Mouse (Mus musculus) kidney, postnatal 0 days (tissue): ENCODE measurements around the gene Tmem150b. TPM values are rescaled to one million over a fixed set of nuclear protein-coding genes. Genes with fewer than 3 reads are reported as not detected.

Experiments
- ATAC-seq: fragments of 200-750 bp; cut with Nextera tagmentation; replicated peaks from 2 replicates; pipeline ENCODE4 v1.8.0; 2017; ENCODE audit warnings: low read depth, moderate number of reproducible peaks, moderate TSS enrichment, moderate library complexity; ENCODE audit not compliant: low FRiP score
- DNase-seq: peaks from one replicate; pipeline ENCODE4 v3.0.0-alpha.2; 2016; ENCODE audit warnings: low spot score
- H3K27ac ChIP-seq: fragments of 300-500 bp; sonication (generic); 2 replicates; pipeline ENCODE4 v1.5.1; 2014; ENCODE audit warnings: mild to moderate bottlenecking
- H3K27me3 ChIP-seq: fragments of 300-500 bp; sonication (generic); 2 replicates; pipeline ENCODE4 v1.6.1; 2014; ENCODE audit warnings: low read length, mixed read lengths; ENCODE audit not compliant: insufficient read depth
- H3K36me3 ChIP-seq: fragments of 300-500 bp; sonication (generic); 2 replicates; pipeline ENCODE4 v1.6.1; 2014; ENCODE audit warnings: low read length, mixed read lengths; ENCODE audit not compliant: insufficient read depth
- H3K4me1 ChIP-seq: fragments of 300-500 bp; sonication (generic); replicated peaks from 2 replicates; pipeline ENCODE4 v1.6.1; 2014; ENCODE audit warnings: antibody characterized with exemption, low read length, mixed read lengths; ENCODE audit not compliant: insufficient read depth
- H3K4me2 ChIP-seq: fragments of 300-500 bp; sonication (generic); 2 replicates; pipeline ENCODE4 v1.6.1; 2014; ENCODE audit warnings: mild to moderate bottlenecking, low read length, moderate library complexity, mixed read lengths
- H3K4me3 ChIP-seq: fragments of 300-500 bp; sonication (generic); replicated peaks from 2 replicates; pipeline ENCODE4 v1.5.1; 2014; ENCODE audit warnings: low read depth, low read length
- H3K9ac ChIP-seq: fragments of 300-500 bp; sonication (generic); 2 replicates; pipeline ENCODE4 v1.6.1; 2014; ENCODE audit warnings: low read depth, low read length
- H3K9me3 ChIP-seq: fragments of 300-500 bp; sonication (generic); replicated peaks from 2 replicates; pipeline ENCODE4 v1.6.1; 2016; ENCODE audit warnings: low read length, inconsistent platforms, mixed read lengths
- CTCF ChIP-seq: IDR thresholded peaks from 2 replicates; pipeline ENCODE4 v1.5.1; 2016; ENCODE audit warnings: antibody characterized with exemption, low read depth, mild to moderate bottlenecking, moderate library complexity
- WGBS: fragments of 180-500 bp; shearing (Covaris S2); extraction: QIAGEN DNeasy Blood & Tissue Kit; methylation state at CpG from one replicate; pipeline ENCODE4 v1.1.7; 2014; 5-methylcytosine and 5-hydroxymethylcytosine counted together
- polyA plus RNA-seq: library from polyadenylated mRNA; unstranded; fragments of >200 nt; fragmentation: Nextera tagmentation; extraction: Ambion mirVana; gene quantifications from 2 replicates; pipeline ENCODE4 v1.2.1, GENCODE M21; 2015

Gene Tmem150b
- polyA plus RNA-seq, 1 experiment from 2014 or later: 0.12 TPM

DNA sequence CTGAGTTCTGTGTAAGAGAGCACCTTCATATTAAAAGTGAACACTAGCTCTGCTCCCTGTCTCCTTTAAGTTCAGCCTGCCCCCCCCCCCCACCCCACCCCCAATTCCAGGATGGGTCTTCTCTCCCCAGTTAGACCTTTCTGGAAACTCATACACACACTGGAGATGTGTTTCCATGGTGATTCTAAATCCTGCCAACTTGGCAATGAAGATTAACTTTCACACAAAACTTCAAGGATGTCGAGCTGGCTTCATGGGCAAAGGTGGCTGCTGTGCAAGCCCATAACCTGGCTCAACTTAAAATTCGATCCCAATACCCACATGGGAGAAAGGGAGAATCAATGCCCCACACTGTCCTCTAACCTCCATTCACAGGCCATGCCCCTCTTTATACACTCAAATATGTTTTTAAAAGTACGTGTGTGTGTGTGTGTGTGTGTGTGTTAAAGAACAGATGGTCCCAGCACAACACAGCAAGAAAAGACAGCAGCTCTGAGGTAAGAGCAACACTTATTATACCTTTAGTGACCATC lies 65.1 kb downstream of the Tmem150b start:
- DNase-seq: no peak
- Histone ChIP-seq H3K9ac (peak overlapping the region; percentile 95; the same call in 1 of the 2 replicates), H3K4me3 (peak overlapping the region; percentile 80), H3K9me3 (no peaks in the 10 kb centered on the region), H3K4me1 (peaks cover 20% of the 10 kb centered on the region; the same call in 1 of the 2 replicates), H3K27me3 (no peaks in the 10 kb centered on the region), H3K4me2 (peak overlapping the region; percentile 91), H3K36me3 (peaks cover 11% of the 10 kb centered on the region; the same call in 1 of the 2 replicates), H3K27ac (no peak overlapping the region)
- TF ChIP-seq CTCF: no peak
- 58% methylated on average over 3 of the region's 3 CpGs for WGBS
- no peak for ATAC-seq

GRCm38 (mm10) chr7:4658912-4659551 lies 66.0 kb downstream of the Tmem150b start, which contains the start of gene Ppp6r1:
Ppp6r1 (minus strand) TSS chr7:4659019.
- H3K4me1 ChIP-seq: peaks cover 27% of the 10 kb centered on the region; the same call in 1 of the 2 replicates
- peak; percentile 64 for TF ChIP-seq CTCF

DNA sequence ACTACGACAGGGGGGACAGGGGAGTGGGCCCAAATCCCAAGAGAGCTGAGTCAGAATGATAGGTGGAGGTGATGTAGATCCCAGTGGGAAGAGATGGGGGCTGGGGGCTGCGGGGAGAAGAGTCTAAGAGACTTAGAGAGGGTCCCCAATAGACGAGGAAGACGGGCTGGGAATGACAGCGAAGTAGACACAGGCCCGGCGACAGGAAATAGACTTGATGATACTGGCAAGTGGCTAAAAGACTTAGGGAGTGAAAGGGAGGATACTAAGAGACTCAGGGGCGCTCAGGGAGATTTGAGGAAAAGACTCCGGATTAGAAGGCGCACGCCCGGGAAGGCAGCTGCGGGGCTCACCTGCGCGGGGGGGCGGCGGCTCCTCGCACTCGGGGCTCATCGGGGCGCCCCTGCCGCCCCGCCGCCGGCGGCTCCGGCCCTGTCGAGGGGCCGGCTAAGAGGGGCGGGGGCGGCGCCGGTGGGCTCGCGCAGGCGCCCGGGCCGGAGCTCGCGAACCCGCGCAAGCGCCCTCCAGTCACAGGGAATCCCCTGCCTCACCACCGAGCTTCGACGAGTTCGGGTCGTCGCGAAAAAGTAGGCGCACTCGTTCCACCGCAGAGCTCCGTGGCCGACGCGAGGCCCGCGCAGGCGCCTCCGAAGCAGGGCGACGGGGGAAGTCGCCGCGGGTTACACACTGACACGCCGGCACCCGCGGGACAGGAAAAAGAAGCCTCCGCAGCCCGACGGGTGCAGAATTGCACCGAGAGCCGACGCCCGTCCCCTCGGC lies 66.7 kb downstream of the Tmem150b start:
- peak; percentile 55 for ATAC-seq
- Histone ChIP-seq H3K4me1 (peaks cover 30% of the 10 kb centered on the region; the same call in 1 of the 2 replicates), H3K9ac (peak overlapping the region; percentile 95), H3K4me3 (peak overlapping the region; percentile 80), H3K27ac (peak overlapping the region; percentile 96), H3K27me3 (no peaks in the 10 kb centered on the region), H3K36me3 (0 out of 2 replicates have a peak, but pooled peaks cover 3% of the 10 kb centered on the region), H3K4me2 (peak overlapping the region; percentile 91), H3K9me3 (no peaks in the 10 kb centered on the region)
- WGBS: under 1% methylated on average over 55 of the region's 78 CpGs
- peak; percentile 54 for DNase-seq
- TF ChIP-seq CTCF: no peak

More at GRCm38 (mm10) chr7:4658912-4659551, 66.0 kb downstream of the Tmem150b start, which contains the start of gene Ppp6r1:
- Histone ChIP-seq H3K36me3 (peaks cover 4% of the 10 kb centered on the region; the same call in 1 of the 2 replicates), H3K9ac (peak within 1 kb of the TSS; percentile 95), H3K4me3 (peak within 1 kb of the TSS; percentile 80), H3K27ac (peak within 1 kb of the TSS; percentile 96), H3K27me3 (no peaks in the 10 kb centered on the region), H3K9me3 (no peaks in the 10 kb centered on the region), H3K4me2 (peak within 1 kb of the TSS; percentile 91)
- WGBS: under 1% methylated on average over 54 of the region's 54 CpGs
- peak; percentile 97 for ATAC-seq
- DNase-seq: peak; percentile 98

DNA sequence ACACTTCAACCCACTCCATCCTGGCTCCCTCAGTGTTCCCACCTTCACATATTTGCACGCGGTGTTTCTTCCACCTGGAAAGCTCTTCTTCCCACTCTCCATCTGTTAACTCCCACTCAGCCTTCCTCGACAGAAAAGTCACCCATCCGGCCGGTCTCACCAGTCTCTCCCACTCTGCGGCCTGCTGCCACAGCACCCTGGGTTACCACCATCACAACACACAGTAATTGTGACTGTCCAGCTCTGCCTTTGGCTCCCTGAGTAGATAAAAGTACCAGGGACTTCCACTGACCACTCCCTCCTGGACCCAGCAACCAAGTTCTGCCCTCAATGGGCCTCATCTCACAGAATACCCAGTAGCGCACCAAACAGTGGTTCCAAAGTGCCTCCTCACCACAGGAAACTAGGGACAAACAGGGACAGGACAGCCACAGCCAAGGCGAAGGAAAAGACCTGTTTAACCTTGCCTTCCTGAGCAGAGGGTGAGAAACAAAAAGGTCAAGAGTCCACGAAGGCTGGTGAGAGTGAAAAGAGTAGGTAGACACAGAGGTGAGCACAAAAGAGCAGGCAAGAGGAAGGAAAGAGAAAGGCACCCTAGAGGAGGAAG lies 67.4 kb downstream of the Tmem150b start:
- Histone ChIP-seq H3K36me3 (0 out of 2 replicates have a peak, but pooled peaks cover 3% of the 10 kb centered on the region), H3K27ac (peak overlapping the region; percentile 96), H3K9ac (peak overlapping the region; percentile 95), H3K4me3 (peak overlapping the region; percentile 80), H3K4me2 (peak overlapping the region; percentile 91), H3K27me3 (no peaks in the 10 kb centered on the region), H3K4me1 (peaks cover 30% of the 10 kb centered on the region; the same call in 1 of the 2 replicates), H3K9me3 (no peaks in the 10 kb centered on the region)
- DNase-seq: peak; percentile 9
- TF ChIP-seq CTCF: no peak
- 21% methylated on average over 9 of the region's 9 CpGs for WGBS
- no peak for ATAC-seq

Other genes starting within 250 kb of the Tmem150b start
- 31.3 and 33.8 TPM in 2 replicates for gene Ppp1r12c, start 223.6 kb downstream of the Tmem150b start, polyA plus RNA-seq
- gene Tnnt1, start 208.9 kb downstream of the Tmem150b start, polyA plus RNA-seq: 10.8 and 15.2 TPM in 2 replicates
- 5.6 and 6.3 TPM in 2 replicates for gene Tnni3, start 201.0 kb downstream of the Tmem150b start, polyA plus RNA-seq
- gene Dnaaf3, start 192.8 kb downstream of the Tmem150b start, polyA plus RNA-seq: 2.0 and 2.5 TPM in 2 replicates
- gene Syt5, start 177.7 kb downstream of the Tmem150b start, polyA plus RNA-seq: 6.4 and 6.6 TPM in 2 replicates
- gene Ptprh, start 121.2 kb downstream of the Tmem150b start, polyA plus RNA-seq: 0.13 and 0.31 TPM in 2 replicates
- 0.56 and 0.80 TPM in 2 replicates for gene Tmem86b, start 93.8 kb downstream of the Tmem150b start, polyA plus RNA-seq
- gene Ppp6r1, start 66.2 kb downstream of the Tmem150b start, polyA plus RNA-seq: 4.8 and 5.1 TPM in 2 replicates
- gene Hspbp1, start 40.2 kb downstream of the Tmem150b start, polyA plus RNA-seq: 99.7 and 99.9 TPM in 2 replicates
- gene Brsk1, start 34.6 kb downstream of the Tmem150b start, polyA plus RNA-seq: 0.71 and 0.78 TPM in 2 replicates
- 61.2 and 64.8 TPM in 2 replicates for gene Kmt5c, start 14.9 kb upstream of the Tmem150b start, polyA plus RNA-seq
- 70.7 and 84.0 TPM in 2 replicates for gene Cox6b2, start 27.8 kb upstream of the Tmem150b start, polyA plus RNA-seq
- gene Fam71e2, start 46.1 kb upstream of the Tmem150b start, polyA plus RNA-seq: not detected in 2 replicates
- gene Il11, start 57.6 kb upstream of the Tmem150b start, polyA plus RNA-seq: 0.14 and 0.20 TPM in 2 replicates
- gene Tmem190, start 57.7 kb upstream of the Tmem150b start, polyA plus RNA-seq: 0.70 TPM in 1 of 2 replicates, not detected in the other
- gene Tmem238, start 64.4 kb upstream of the Tmem150b start, polyA plus RNA-seq: 35.9 and 40.4 TPM in 2 replicates
- 453 and 480 TPM in 2 replicates for gene Rpl28, start 67.6 kb upstream of the Tmem150b start, polyA plus RNA-seq
- gene Ube2s, start 87.3 kb upstream of the Tmem150b start, polyA plus RNA-seq: 198 and 203 TPM in 2 replicates
- gene Shisa7, start 119.4 kb upstream of the Tmem150b start, polyA plus RNA-seq: 0.62 and 0.67 TPM in 2 replicates
- 11.0 and 12.4 TPM in 2 replicates for gene Isoc2b, start 145.0 kb upstream of the Tmem150b start, polyA plus RNA-seq
- gene Isoc2a, start 151.9 kb upstream of the Tmem150b start, polyA plus RNA-seq: 0.72 and 0.77 TPM in 2 replicates
- not detected in 2 replicates for gene Gm36210, start 181.3 kb upstream of the Tmem150b start, polyA plus RNA-seq
- gene Zfp628, start 190.0 kb upstream of the Tmem150b start, polyA plus RNA-seq: 3.5 and 3.9 TPM in 2 replicates
- gene Nat14, start 196.8 kb upstream of the Tmem150b start, polyA plus RNA-seq: 2.1 and 2.6 TPM in 2 replicates
- 0.91 and 1.1 TPM in 2 replicates for gene Ssc5d, start 200.5 kb upstream of the Tmem150b start, polyA plus RNA-seq
- 0.12 and 0.13 TPM in 2 replicates for gene Sbk2, start 239.2 kb upstream of the Tmem150b start, polyA plus RNA-seq
- gene Sbk3, start 245.9 kb upstream of the Tmem150b start, polyA plus RNA-seq: 0.05 TPM in 1 of 2 replicates, not detected in the other